Mouse (Mus musculus): ENCODE data around the gene Map6. TPM values are rescaled to one million over a fixed set of nuclear protein-coding genes. Genes with fewer than 3 reads are reported as not detected.

Gene Map6
- total RNA-seq, 2 experiments from 2014 or later, result 5.6 to 7.0 TPM

DNA sequence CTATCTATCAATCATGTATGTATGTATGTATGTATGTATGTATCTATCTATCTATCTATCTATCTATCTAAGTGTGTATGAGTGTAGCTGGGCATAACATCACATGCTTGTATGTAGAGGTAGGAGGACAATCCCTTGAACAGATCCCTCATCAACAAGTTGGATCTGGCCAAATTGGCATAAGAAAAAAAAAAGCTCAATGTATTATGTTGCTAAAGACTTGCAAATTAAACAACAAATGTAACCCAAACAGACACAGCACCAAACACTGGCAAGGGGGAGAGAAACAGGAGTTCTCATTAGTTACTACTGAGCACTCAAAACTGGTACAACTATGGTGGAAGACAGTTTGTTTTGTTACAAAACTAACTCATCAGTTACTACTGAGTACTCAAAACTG is 2.6 kb upstream of the Map6 start:
- no peak for DNase-seq

DNA sequence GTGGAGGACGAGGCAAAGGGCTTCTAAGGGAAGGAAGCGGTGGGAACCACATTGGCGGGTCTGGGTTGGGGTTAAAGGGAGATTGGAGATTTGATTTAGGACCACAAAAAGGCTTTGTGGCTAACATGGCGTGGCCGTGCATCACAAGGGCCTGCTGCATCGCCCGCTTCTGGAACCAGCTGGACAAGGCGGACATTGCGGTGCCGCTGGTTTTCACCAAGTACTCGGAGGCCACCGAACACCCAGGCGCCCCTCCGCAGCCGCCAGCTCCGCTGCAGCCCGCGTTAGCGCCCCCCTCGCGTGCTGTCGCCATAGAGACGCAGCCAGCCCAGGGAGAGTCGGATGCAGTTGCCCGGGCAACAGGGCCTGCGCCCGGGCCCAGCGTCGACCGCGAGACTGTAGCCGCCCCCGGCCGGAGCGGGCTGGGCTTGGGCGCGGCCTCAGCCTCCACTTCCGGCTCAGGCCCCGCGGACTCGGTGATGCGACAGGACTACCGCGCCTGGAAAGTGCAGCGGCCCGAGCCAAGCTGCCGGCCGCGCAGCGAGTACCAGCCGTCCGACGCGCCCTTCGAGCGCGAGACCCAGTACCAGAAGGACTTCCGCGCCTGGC is 754 bp downstream of the Map6 start:
- peak; percentile 63 for DNase-seq

DNA sequence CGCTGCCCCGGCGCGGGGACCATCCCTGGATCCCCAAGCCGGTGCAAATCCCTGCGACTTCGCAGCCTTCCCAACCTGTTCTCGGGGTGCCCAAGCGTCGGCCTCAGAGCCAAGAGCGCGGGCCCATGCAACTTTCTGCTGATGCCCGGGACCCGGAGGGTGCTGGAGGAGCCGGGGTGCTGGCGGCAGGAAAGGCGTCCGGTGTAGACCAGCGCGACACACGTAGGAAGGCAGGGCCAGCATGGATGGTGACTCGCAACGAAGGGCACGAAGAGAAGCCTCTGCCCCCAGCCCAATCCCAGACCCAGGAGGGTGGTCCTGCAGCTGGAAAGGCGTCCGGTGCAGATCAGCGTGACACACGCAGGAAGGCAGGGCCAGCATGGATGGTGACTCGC is 1.3 kb downstream of the Map6 start:
- DNase-seq, result no peak

DNA sequence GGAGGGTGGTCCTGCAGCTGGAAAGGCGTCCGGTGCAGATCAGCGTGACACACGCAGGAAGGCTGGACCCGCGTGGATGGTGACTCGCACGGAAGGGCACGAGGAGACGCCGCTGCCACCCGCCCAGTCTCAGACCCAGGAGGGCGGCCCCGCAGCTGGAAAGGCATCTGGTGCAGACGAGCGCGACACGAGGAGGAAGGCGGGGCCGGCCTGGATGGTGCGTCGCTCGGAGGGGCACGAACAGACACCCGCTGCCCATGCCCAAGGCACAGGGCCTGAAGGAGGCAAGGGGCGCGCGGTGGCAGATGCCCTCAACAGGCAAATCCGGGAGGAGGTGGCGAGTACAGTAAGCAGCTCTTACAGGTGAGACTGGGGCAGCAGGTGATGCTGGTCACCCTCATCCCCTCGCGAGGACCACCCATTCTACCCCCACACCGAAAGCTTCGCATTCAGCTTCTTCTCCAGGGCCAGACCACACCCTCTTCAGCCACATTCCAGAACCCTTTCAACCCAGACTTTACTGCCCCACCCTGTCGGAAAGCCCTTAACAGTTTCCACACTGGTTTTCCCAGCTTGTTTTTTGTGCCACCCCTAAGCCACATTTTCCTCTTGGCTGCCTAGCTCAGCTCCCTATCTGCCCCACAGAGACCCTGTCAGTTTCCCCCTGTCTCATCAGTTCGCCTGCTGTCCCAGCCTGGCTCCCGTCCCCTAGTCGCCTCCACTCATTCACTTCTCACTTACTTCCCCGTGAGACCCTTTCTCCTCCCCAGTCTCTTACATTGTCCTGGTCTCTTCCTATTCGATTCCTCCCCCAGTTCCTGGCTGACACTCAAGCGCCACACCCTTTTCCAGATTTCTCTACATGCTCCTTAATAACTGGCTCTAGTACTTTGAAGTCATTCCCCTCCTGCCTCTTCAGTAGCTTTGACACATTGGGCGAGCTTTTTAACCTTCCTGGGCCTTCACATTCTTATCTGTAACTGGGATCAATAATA is 2.0 kb downstream of the Map6 start:
- DNase-seq, result peak; percentile 29

GRCm38 (mm10) chr7:99271630-99272029 is 4.4 kb downstream of the Map6 start:
- DNase-seq, result no peak

GRCm38 (mm10) chr7:99275131-99275530 is 7.9 kb downstream of the Map6 start:
- no peak for DNase-seq

GRCm38 (mm10) chr7:99276679-99277078 is 9.4 kb downstream of the Map6 start:
- DNase-seq, result no peak

GRCm38 (mm10) chr7:99278309-99278708 is 11.1 kb downstream of the Map6 start:
- DNase-seq, result no peak

GRCm38 (mm10) chr7:99279586-99279985 is 12.3 kb downstream of the Map6 start:
- DNase-seq, result no peak

DNA sequence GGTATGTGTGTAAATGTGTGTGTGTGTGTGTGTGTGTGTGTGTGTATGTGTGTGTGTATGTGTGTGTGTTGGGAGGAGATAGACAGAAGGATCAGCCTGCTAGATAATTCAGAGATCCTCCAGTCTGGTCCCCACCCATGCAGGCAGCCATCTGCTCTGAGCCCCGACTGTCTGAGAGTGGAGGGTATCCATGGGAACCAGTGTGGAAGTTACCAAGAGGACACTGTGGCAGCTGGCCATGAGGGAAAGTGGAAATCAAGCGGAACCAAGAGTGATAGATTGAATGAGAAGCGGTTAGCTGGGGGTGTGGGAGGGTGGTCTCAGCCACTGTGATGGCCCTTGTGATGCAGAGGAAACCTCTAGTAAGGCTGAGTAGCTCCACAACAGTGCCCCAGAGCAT is 20.0 kb downstream of the Map6 start:
- no peak for DNase-seq

- DNase-seq, result no peak
These were observed 22.8 kb downstream of the Map6 start for GRCm38 (mm10) chr7:99290008-99290407.

- DNase-seq, result no peak
These were observed 23.7 kb downstream of the Map6 start for GRCm38 (mm10) chr7:99290925-99291324.

GRCm38 (mm10) chr7:99294198-99294780 is 27.0 kb downstream of the Map6 start:
- DNase-seq, result no peak

DNA sequence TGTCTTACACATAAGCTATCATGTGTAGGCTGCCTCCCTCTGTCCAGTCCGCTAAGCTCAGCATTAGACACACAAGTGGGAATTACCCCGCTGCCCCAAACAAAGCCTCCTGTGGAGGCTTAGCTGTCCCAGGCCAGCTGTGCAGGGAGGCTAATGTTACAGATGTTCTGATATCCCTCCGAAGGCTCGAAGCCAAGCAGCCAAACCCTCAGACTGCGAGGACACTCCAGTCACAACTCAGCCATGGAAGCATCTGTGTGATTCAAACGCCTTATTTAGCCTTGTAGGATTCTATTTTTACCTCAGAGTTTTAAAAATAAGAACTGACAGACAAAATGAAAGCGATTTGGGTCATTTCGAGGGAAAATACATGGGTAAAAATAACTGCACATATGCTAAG is 27.9 kb downstream of the Map6 start:
- DNase-seq, result peak; percentile 31

DNA sequence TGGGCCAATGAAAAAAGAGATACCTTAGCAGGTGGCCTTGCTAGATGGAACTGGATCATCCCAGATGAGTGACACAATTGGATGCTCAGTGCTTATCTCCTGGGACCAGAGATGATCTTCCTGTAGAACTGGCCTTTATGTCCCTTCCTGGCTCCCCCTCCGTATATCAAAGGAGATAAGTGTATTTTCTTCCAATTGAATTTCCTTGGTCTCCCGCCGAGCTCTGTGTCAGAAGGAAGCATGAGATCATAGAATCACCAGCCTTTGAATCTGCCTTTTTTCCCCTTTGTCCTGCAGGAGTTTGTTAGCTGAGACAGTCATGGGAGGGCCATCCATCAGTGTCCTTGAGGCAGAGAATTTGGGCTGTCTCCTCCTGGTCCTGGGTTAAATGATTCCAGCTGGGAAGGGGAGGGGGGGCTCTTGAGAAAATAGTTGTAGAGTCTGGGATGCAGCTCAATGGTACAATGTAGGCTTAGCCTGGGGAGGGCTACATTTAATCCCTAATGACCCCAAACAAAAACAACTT is 33.5 kb downstream of the Map6 start:
- DNase-seq, result no peak

DNA sequence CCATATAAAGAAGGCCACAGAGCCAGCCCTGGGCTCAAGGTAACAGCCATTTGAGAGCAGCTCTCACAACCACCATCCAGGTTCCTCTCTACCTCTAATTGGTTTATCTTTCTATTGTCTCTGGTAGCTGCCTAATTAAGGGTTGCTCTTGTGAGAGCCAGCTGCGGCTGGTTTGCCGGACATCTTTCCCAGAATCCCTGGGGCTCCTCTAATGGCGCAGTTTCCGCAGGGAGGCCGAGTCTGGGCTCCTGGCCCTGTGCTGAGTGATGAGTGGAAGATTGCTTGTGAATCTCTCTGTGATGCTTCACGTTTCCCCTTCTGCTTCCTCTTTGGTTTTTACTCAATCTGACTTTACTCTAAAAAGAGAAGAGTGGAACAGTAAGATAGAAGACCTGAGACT is 36.8 kb downstream of the Map6 start:
- DNase-seq, result no peak

DNA sequence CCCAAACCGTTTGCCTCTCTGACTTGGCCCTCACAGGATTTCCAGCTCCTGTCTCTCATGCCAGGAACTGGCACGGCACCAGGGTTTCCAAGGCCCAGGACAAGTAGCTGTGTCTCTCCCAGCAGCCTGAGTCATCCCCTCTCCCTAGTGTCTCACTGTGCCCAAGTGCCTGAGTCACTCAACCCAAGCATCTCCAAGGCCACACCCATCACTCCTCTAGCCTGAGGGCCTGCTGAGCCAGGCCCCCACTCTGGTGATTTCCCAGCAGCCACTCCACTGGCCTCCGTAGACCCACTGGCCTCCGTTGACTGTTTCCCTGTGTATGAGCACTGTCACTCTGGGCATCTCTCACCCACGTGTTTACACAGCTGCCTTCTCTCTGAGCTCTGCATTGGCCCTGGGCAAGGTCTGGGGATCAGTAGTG is 37.7 kb downstream of the Map6 start:
- peak; percentile 75 for DNase-seq

DNA sequence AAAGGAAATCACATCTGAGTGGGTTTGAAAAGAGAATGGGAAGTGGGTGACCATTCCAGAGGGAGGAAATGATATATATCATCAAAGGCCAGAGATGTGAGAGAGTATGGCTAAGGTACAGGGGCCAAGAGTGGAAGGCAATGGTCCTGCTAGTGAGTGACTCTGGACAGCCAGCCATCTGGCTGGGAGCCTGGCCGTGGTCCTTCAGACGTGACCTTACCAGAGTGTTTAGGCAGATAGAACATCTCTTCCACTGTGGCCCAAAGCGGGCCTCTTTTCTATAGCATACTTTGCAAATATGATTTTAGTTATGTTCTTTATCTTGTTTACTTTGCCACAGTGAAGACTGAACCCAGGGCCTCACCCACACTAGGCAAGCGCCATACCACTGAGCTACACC is 38.4 kb downstream of the Map6 start:
- no peak for DNase-seq

DNA sequence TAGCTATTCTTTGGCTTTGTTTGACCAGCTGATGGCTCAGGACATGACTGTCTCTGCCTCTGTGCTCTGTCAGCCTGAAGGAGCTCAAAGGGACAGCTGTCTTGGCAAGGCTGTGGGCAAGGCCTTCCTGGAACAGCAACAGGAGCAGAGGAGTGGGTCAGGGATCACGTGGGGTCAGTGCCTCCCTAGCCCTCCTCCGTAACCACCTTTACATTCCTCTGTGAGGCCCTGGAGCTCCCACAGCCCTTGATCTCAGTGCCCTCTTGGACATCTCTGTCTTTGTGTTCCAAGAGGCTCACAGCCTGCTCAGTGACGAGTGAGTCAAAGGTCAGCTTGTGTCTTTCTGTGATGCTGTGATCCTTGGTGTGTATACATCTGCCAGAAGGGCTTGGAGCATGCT is 39.4 kb downstream of the Map6 start:
- DNase-seq, result no peak

GRCm38 (mm10) chr7:99311433-99311832 is 44.2 kb downstream of the Map6 start:
- no peak for DNase-seq

DNA sequence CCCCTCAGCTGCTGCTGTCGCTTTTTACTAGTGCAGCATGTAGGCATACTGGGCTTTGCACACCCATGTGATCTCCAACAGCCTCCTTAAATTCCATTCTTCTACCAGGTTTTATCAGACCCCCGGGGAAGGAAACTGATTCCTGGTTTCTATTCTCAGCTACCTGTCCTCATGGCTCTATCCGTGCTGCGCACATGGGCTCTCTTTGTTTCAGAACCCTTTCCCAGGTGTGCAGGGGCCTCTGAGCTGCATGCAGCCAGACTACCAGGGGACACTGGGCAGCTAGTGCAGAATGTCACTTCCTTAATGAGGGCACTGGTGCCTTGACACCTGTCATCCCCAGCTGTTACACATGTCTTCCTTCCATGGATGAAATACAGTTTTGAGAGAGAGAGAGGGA is 44.8 kb downstream of the Map6 start:
- DNase-seq, result no peak

DNA sequence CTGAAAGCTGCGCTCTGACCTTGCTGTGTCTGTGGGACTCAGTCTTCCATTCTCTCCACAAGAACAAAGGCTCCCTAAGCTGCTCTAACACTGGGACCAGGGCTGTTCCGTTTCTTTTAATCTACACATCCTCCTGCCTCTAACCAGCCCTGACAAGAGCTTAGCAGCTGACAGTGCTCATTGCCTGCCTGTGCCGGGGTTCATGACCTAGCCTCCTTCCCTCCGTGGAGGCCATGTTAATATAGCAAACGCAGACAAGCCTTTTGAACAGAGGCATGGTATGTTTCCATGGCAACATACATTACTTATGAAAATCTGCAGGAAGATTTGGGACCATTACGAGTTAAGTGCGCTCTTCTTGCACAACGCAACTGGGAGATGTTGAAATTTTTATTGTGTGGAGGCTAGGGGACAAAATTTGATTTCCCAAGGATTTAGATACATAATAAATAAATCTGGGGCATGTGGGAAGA is 45.5 kb downstream of the Map6 start:
- DNase-seq, result no peak

- no peak for DNase-seq
These were observed 46.0 kb downstream of the Map6 start for GRCm38 (mm10) chr7:99313253-99313652.

Data from gastrocnemius, postnatal 10 days (tissue).